Mouse (Mus musculus): Measurements from ENCODE around the gene Spint1.

DNA sequence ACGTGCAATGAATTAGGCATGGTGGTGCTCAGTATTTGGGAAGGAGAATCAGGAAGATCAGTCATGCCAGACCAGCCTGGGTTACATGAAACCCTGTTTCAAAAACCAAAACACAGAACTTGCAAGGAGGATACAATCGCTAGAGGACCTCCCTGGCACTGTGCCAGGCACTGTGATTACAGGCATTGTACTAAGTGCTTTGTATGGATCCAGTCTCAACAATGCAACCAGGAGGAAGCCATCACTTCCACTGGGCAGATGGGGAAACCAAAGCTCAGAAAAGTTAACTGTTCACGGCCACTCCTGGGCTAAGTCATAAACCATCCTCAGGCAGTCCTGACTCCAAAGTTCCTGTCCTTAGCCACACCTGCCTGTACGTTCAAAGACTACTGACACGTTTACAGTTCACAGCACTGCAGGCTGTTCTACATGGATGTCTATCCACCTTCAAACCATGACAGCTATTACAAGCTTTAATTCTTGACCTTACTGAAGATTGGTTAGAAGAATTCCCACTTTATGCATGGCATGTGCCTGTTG is 34.2 kb upstream of the Spint1 start:
- no peak for TF ChIP-seq EP300 (IDR thresholded peaks at IDR 0.05; ENCODE audit: low read depth)
- TF ChIP-seq CTCF (IDR thresholded peaks at IDR 0.05; ENCODE audit: low read depth), result no peak
